Mouse (Mus musculus): ENCODE measurements around the gene Gm35315.

GRCm38 (mm10) chr5:110098991-110099477 is 4.8 kb upstream of the Gm35315 start:
- TF ChIP-seq CTCF (IDR thresholded peaks at IDR 0.05; ENCODE audit: low read depth, low read length) (no peak), POLR2AphosphoS5 (IDR thresholded peaks at IDR 0.05; ENCODE audit: insufficient replicate concordance, low read depth, low read length) (no peak), TAL1 (conservative IDR thresholded peaks at IDR 0.05; ENCODE audit: low read depth, low read length) (no peak)

Measured in G1E (cell line).